In genomic region chr1:42491644-42492277, GRCm38 (mm10) we compare ENCODE assay signal across 8 mouse cellular contexts.
DNase-seq lines count a peak whose midpoint lies in the region; ATAC-seq and TF ChIP-seq lines count a peak whose summit lies in the region.

No protein-coding gene starts in this region.

- TF ChIP-seq POLR2A in brain, embryonic 14.5 days (IDR thresholded peaks at IDR 0.05; ENCODE audit: borderline replicate concordance, extremely low read depth, insufficient read depth, insufficient read length, poor library complexity, severe bottlenecking) = peak; percentile 13; the same call in 1 of the 2 replicates

- H3K9ac ChIP-seq in heart, embryonic 11.5 days (ENCODE audit: low read depth, low read length) = peak overlapping the region; percentile 67
- peak overlapping the region; percentile 23; the same call in 1 of the 2 replicates for H3K9ac ChIP-seq in heart, postnatal 0 days (replicated peaks; ENCODE audit: low read depth, low read length)

- no peaks in the 10 kb centered on the region for H3K9me3 ChIP-seq in heart, embryonic 11.5 days (replicated peaks; ENCODE audit: control insufficient read depth, low read length)
- H3K9me3 ChIP-seq in heart, postnatal 0 days (replicated peaks; ENCODE audit: control insufficient read depth, low read length) = no peaks in the 10 kb centered on the region

- peak overlapping the region; percentile 42 for H3K4me3 ChIP-seq in heart, embryonic 11.5 days (ENCODE audit: low read depth, low read length)
- H3K4me3 ChIP-seq in heart, postnatal 0 days (ENCODE audit: low read depth, low read length) = peak overlapping the region; percentile 32

- 1% methylated on average over 35 of the region's 35 CpGs for WGBS in heart, embryonic 11.5 days (ENCODE audit: insufficient replicate concordance)
- 3% methylated on average over 35 of the region's 35 CpGs for WGBS in heart, postnatal 0 days

- TF ChIP-seq EP300 in heart, postnatal 0 days (IDR thresholded peaks at IDR 0.05; ENCODE audit: low read depth) = no peak

- peak overlapping the region; percentile 83 for H3K4me2 ChIP-seq in heart, embryonic 11.5 days
- H3K4me2 ChIP-seq in heart, postnatal 0 days (ENCODE audit: low read depth, low read length) = peak overlapping the region; percentile 62

- no peak for TF ChIP-seq CTCF in brain, embryonic 14.5 days (IDR thresholded peaks at IDR 0.05; ENCODE audit: borderline replicate concordance, extremely low read depth, insufficient read depth, insufficient read length)
- no peak for TF ChIP-seq CTCF in heart, postnatal 0 days (IDR thresholded peaks at IDR 0.05; ENCODE audit: low read depth)

- H3K36me3 ChIP-seq in heart, embryonic 11.5 days (ENCODE audit: control insufficient read depth, insufficient read depth, low read length) = no peaks in the 10 kb centered on the region
- H3K36me3 ChIP-seq in heart, postnatal 0 days (replicated peaks; ENCODE audit: control insufficient read depth, insufficient read depth, low read length) = no peaks in the 10 kb centered on the region

- no peaks in the 10 kb centered on the region; the same call in 1 of the 2 replicates for H3K27me3 ChIP-seq in heart, embryonic 11.5 days (ENCODE audit: control insufficient read depth, insufficient read depth, low read length)
- no peaks in the 10 kb centered on the region for H3K27me3 ChIP-seq in heart, postnatal 0 days (ENCODE audit: control insufficient read depth, insufficient read depth, low read length)

- ATAC-seq in heart, embryonic 11.5 days (replicated peaks; ENCODE audit: insufficient number of reproducible peaks, low FRiP score, low TSS enrichment) = no peak
- peak; percentile 47; the same call in 1 of the 2 replicates for ATAC-seq in heart, postnatal 0 days (ENCODE audit: insufficient read depth, low read depth)

- H3K27ac ChIP-seq in heart, embryonic 11.5 days (ENCODE audit: low read depth, low read length) = no peak overlapping the region
- no peak overlapping the region for H3K27ac ChIP-seq in heart, postnatal 0 days (ENCODE audit: low read depth)

- DNase-seq in heart, adult 9 months (ENCODE audit: low spot score in 2 of 2) = no peak
- peak; percentile 76 for DNase-seq in brain, embryonic 14.5 days (ENCODE audit: low read depth)
- DNase-seq in heart, postnatal 0 days (ENCODE audit: low spot score) = peak; percentile 15
- DNase-seq in liver = peak; percentile 11
- peak; percentile 39 for DNase-seq in right cerebral cortex, postnatal 4 days
- no peak for DNase-seq in thymus, postnatal 14 days
- no peak for DNase-seq in gastrocnemius, postnatal 4 days (ENCODE audit: low spot score in 2 of 2)

- H3K4me1 ChIP-seq in heart, embryonic 11.5 days (ENCODE audit: control insufficient read depth, insufficient read depth, low read length) = no peaks in the 10 kb centered on the region
- H3K4me1 ChIP-seq in heart, postnatal 0 days (ENCODE audit: control insufficient read depth, insufficient read depth) = peaks cover 4% of the 10 kb centered on the region; the same call in 1 of the 2 replicates

Comparison
In these comparisons a context has a peak if more than half of its experiments do, and no peak if none do; other contexts are left out.
1. DNase-seq: peak in brain, embryonic 14.5 days (single experiment), heart, postnatal 0 days (single experiment), liver (single experiment) and right cerebral cortex, postnatal 4 days (single experiment); none in heart, adult 9 months (0 of 2), thymus, postnatal 14 days (single experiment) and gastrocnemius, postnatal 4 days (0 of 2).